Mouse (Mus musculus) spleen, postnatal 14 days (tissue): ENCODE results near the gene Pth2r.
A peak's percentile ranks its signal among the peaks of the same experiment; 100 is the strongest.

ENCODE experiments used
- DNase-seq, 2 experiments: peaks; one replicate each; pipeline ENCODE4 v3.0.0; 2021 to 2022; ENCODE audit warnings: low spot score in 2 of 2

Gene Pth2r

GRCm38 (mm10) chr1:65281756-65282155 is at the start of gene Pth2r:
Pth2r (plus strand) TSS chr1:65282056.
- DNase-seq = no peak

GRCm38 (mm10) chr1:65237712-65238111 is 44.1 kb upstream of the Pth2r start:
- DNase-seq = no peak

GRCm38 (mm10) chr1:65245637-65246036 is 36.2 kb upstream of the Pth2r start:
- no peak for DNase-seq

GRCm38 (mm10) chr1:65280461-65280860 is 1.4 kb upstream of the Pth2r start:
- no peak for DNase-seq

- DNase-seq = no peak
Observed at GRCm38 (mm10) chr1:65282766-65283165, 910 bp downstream of the Pth2r start.

- no peak for DNase-seq
Observed at GRCm38 (mm10) chr1:65308476-65308875, 26.6 kb downstream of the Pth2r start.

GRCm38 (mm10) chr1:65311214-65311933 is 29.5 kb downstream of the Pth2r start:
- DNase-seq = no peak

- DNase-seq = no peak
Observed at GRCm38 (mm10) chr1:65312118-65312517, 30.3 kb downstream of the Pth2r start.

GRCm38 (mm10) chr1:65312896-65313295 is 31.0 kb downstream of the Pth2r start:
- DNase-seq = no peak

- no peak for DNase-seq
Observed at GRCm38 (mm10) chr1:65314054-65315021, 32.5 kb downstream of the Pth2r start.

- no peak for DNase-seq
Observed at GRCm38 (mm10) chr1:65315022-65315407, 33.2 kb downstream of the Pth2r start.

- DNase-seq = no peak
Observed at GRCm38 (mm10) chr1:65334026-65334425, 52.2 kb downstream of the Pth2r start.

- no peak for DNase-seq
Observed at GRCm38 (mm10) chr1:65337768-65338167, 55.9 kb downstream of the Pth2r start.

GRCm38 (mm10) chr1:65340240-65340639 is 58.4 kb downstream of the Pth2r start:
- no peak for DNase-seq

GRCm38 (mm10) chr1:65352979-65353378 is 71.1 kb downstream of the Pth2r start:
- no peak for DNase-seq

- DNase-seq = no peak
Observed at GRCm38 (mm10) chr1:65354153-65354552, 72.3 kb downstream of the Pth2r start.

- DNase-seq = peak in 1 of 2 experiments; percentile 1
Observed at GRCm38 (mm10) chr1:65388328-65388727, 106.5 kb downstream of the Pth2r start.

GRCm38 (mm10) chr1:65389621-65390020 is 107.8 kb downstream of the Pth2r start:
- no peak for DNase-seq

GRCm38 (mm10) chr1:65407441-65407840 is 125.6 kb downstream of the Pth2r start:
- DNase-seq = no peak

- no peak for DNase-seq
Observed at GRCm38 (mm10) chr1:65420909-65421308, 139.1 kb downstream of the Pth2r start.

GRCm38 (mm10) chr1:65422501-65423010 is 140.7 kb downstream of the Pth2r start:
- no peak for DNase-seq
